Comparison of ENCODE assay signal across 27 mouse cellular contexts in genomic region chr10:13029416-13029815, GRCm38 (mm10).
"Had no signal": no experiment of that assay in that cellular context is flagged by ENCODE, and none has a peak within 500 bp of the region (broad histone marks: within the 10 kb centered on the region; RNA-seq: fewer than 3 reads in every experiment).

No protein-coding gene starts in this region.

- H3K4me1 ChIP-seq: embryonic facial prominence, embryonic 10.5 days; embryonic facial prominence, embryonic 12.5 days; embryonic facial prominence, embryonic 13.5 days; embryonic facial prominence, embryonic 15.5 days; forebrain, embryonic 10.5 days; forebrain, embryonic 12.5 days; forebrain, embryonic 13.5 days; forebrain, embryonic 15.5 days had no signal

- H3K27me3 ChIP-seq: embryonic facial prominence, embryonic 12.5 days; embryonic facial prominence, embryonic 13.5 days; embryonic facial prominence, embryonic 15.5 days; forebrain, embryonic 12.5 days; forebrain, embryonic 13.5 days; forebrain, embryonic 15.5 days had no signal

- H3K4me3 ChIP-seq: embryonic facial prominence, embryonic 10.5 days; embryonic facial prominence, embryonic 12.5 days; embryonic facial prominence, embryonic 13.5 days; embryonic facial prominence, embryonic 15.5 days; erythroblast, embryonic 14.5 days; forebrain, embryonic 10.5 days; forebrain, embryonic 12.5 days; forebrain, embryonic 13.5 days; forebrain, embryonic 15.5 days; gastrocnemius, adult 2 months; heart, adult 2 months had no signal

- H3K27ac ChIP-seq: embryonic facial prominence, embryonic 10.5 days; embryonic facial prominence, embryonic 12.5 days; embryonic facial prominence, embryonic 13.5 days; embryonic facial prominence, embryonic 15.5 days; forebrain, embryonic 10.5 days; forebrain, embryonic 12.5 days; forebrain, embryonic 13.5 days; forebrain, embryonic 15.5 days; gastrocnemius, adult 2 months; heart, adult 2 months had no signal

- DNase-seq: cerebellum, adult 2 months; cerebellum, adult 8-10 months; cerebellum, adult 9-10 months; cerebellum, adult 9-11 months; cerebellum, postnatal 10 days; cerebellum, postnatal 14 days; cerebellum, postnatal 25 days; cerebellum, postnatal 36 days; embryo, embryonic 11 days; forebrain, postnatal 0 days; gastrocnemius, adult 2 months; gastrocnemius, postnatal 10 days; gastrocnemius, postnatal 14 days; gastrocnemius, postnatal 25 days; gastrocnemius, postnatal 36 days; heart, adult 2 months had no signal

- H3K9ac ChIP-seq: embryonic facial prominence, embryonic 12.5 days; embryonic facial prominence, embryonic 13.5 days; embryonic facial prominence, embryonic 15.5 days; forebrain, embryonic 12.5 days; forebrain, embryonic 13.5 days; forebrain, embryonic 15.5 days; forebrain, postnatal 0 days had no signal

- H3K36me3 ChIP-seq: embryonic facial prominence, embryonic 10.5 days; embryonic facial prominence, embryonic 12.5 days; embryonic facial prominence, embryonic 13.5 days; embryonic facial prominence, embryonic 15.5 days; forebrain, embryonic 10.5 days; forebrain, embryonic 12.5 days; forebrain, embryonic 15.5 days had no signal

- H3K4me2 ChIP-seq: embryonic facial prominence, embryonic 12.5 days; embryonic facial prominence, embryonic 13.5 days; embryonic facial prominence, embryonic 15.5 days; forebrain, embryonic 12.5 days; forebrain, embryonic 13.5 days; forebrain, embryonic 15.5 days had no signal

- ATAC-seq: forebrain, embryonic 13.5 days; forebrain, embryonic 14.5 days; forebrain, embryonic 15.5 days; forebrain, embryonic 16.5 days; forebrain, postnatal 0 days had no signal

- H3K9me3 ChIP-seq: embryonic facial prominence, embryonic 10.5 days; embryonic facial prominence, embryonic 12.5 days; embryonic facial prominence, embryonic 13.5 days; embryonic facial prominence, embryonic 15.5 days; forebrain, embryonic 10.5 days; forebrain, embryonic 12.5 days; forebrain, embryonic 13.5 days; forebrain, embryonic 15.5 days had no signal
